Mouse (Mus musculus) heart, postnatal 0 days (tissue): ENCODE results near the gene Rab9. TPM values are rescaled to one million over a fixed set of nuclear protein-coding genes. Genes with fewer than 3 reads are reported as not detected.
"Not testable (repeated sequence)": the region's sequence is repeated elsewhere in the genome, so short reads cannot be mapped to it uniquely, and the experiment has no call there.

Source experiments
- ATAC-seq: fragments of 200-750 bp; cut with Nextera tagmentation; 2 replicates; pipeline ENCODE4 v1.8.0; 2017; ENCODE audit warnings: low read depth, moderate number of reproducible peaks, moderate library complexity; ENCODE audit not compliant: insufficient read depth
- DNase-seq: peaks from one replicate; pipeline ENCODE4 v3.0.0-alpha.2; 2016; ENCODE audit warnings: low spot score
- H3K27ac ChIP-seq: fragments of 300-500 bp; sonication (generic); 2 replicates; pipeline ENCODE4 v1.5.1; 2014; ENCODE audit warnings: low read depth, mild to moderate bottlenecking
- H3K27me3 ChIP-seq: fragments of 300-500 bp; sonication (generic); 2 replicates; pipeline ENCODE4 v1.6.1; 2014; ENCODE audit warnings: low read length, mixed read lengths; ENCODE audit not compliant: control insufficient read depth, insufficient read depth
- H3K36me3 ChIP-seq: fragments of 300-500 bp; sonication (generic); replicated peaks from 2 replicates; pipeline ENCODE4 v1.6.1; 2014; ENCODE audit warnings: low read length, mixed read lengths; ENCODE audit not compliant: control insufficient read depth, insufficient read depth
- H3K4me1 ChIP-seq: fragments of 300-500 bp; sonication (generic); 2 replicates; pipeline ENCODE4 v1.6.1; 2014; ENCODE audit warnings: antibody characterized with exemption; ENCODE audit not compliant: control insufficient read depth, insufficient read depth
- H3K4me2 ChIP-seq: fragments of 300-500 bp; sonication (generic); 2 replicates; pipeline ENCODE4 v1.6.1; 2014; ENCODE audit warnings: low read depth, mild to moderate bottlenecking, low read length, moderate library complexity
- H3K4me3 ChIP-seq: fragments of 300-500 bp; sonication (generic); 2 replicates; pipeline ENCODE4 v1.5.1; 2014; ENCODE audit warnings: low read depth, low read length
- H3K9ac ChIP-seq: fragments of 300-500 bp; sonication (generic); replicated peaks from 2 replicates; pipeline ENCODE4 v1.6.1; 2014; ENCODE audit warnings: low read depth, low read length, mixed read lengths
- H3K9me3 ChIP-seq: fragments of 300-500 bp; sonication (generic); replicated peaks from 2 replicates; pipeline ENCODE4 v1.6.1; 2016; ENCODE audit warnings: low read length; ENCODE audit not compliant: control insufficient read depth
- CTCF ChIP-seq: IDR thresholded peaks from 2 replicates; pipeline ENCODE4 v1.5.1; 2016; ENCODE audit warnings: antibody characterized with exemption, control low read depth, low read depth
- EP300 ChIP-seq: IDR thresholded peaks from 2 replicates; pipeline ENCODE4 v1.6.1; 2016; ENCODE audit warnings: antibody characterized with exemption, low read depth
- WGBS: fragments of 180-500 bp; shearing (Covaris S2); extraction: QIAGEN DNeasy Blood & Tissue Kit; methylation state at CpG from one replicate; pipeline ENCODE4 v1.1.7; 2014; 5-methylcytosine and 5-hydroxymethylcytosine counted together
- polyA plus RNA-seq: library from polyadenylated mRNA; unstranded; fragments of >200 nt; fragmentation: Nextera tagmentation; extraction: Ambion mirVana; gene quantifications from 2 replicates; pipeline ENCODE4 v1.2.1, GENCODE M21; 2015
- total RNA-seq: library from RNA; depleted of rRNA; stranded (reverse); fragments of >200 nt; gene quantifications from 2 replicates; pipeline ENCODE4 v1.2.3, GENCODE M21; 2014; ENCODE audit warnings: low replicate concordance

Rab9 gene
- total and polyA plus RNA-seq, 2 experiments from 2014 or later = 17.2 to 37.3 TPM

- no peak overlapping the region for H3K9ac ChIP-seq
- no peak for ATAC-seq
Measured at GRCm38 (mm10) chrX:166516631-166517030, 37.0 kb upstream of the Rab9 start.

GRCm38 (mm10) chrX:166515923-166516322, 36.3 kb upstream of the Rab9 start:
- no peaks in the 10 kb centered on the region for H3K9me3 ChIP-seq
- H3K36me3 ChIP-seq = no peaks in the 10 kb centered on the region
- no peak for ATAC-seq
- no peak for DNase-seq
- no peak overlapping the region for H3K9ac ChIP-seq
- H3K4me1 ChIP-seq = no peaks in the 10 kb centered on the region
- 80% methylated on average over 3 of the region's 3 CpGs for WGBS
- no peak overlapping the region for H3K4me3 ChIP-seq
- no peak overlapping the region for H3K27ac ChIP-seq
- TF ChIP-seq EP300 (no peak), CTCF (no peak)
- H3K4me2 ChIP-seq = no peak overlapping the region
- H3K27me3 ChIP-seq = no peaks in the 10 kb centered on the region

More at GRCm38 (mm10) chrX:166516631-166517030, 37.0 kb upstream of the Rab9 start:
- Histone ChIP-seq H3K9me3 (no peaks in the 10 kb centered on the region), H3K36me3 (no peaks in the 10 kb centered on the region), H3K27me3 (no peaks in the 10 kb centered on the region), H3K4me3 (no peak overlapping the region), H3K4me1 (no peaks in the 10 kb centered on the region), H3K4me2 (no peak overlapping the region), H3K27ac (no peak overlapping the region)
- DNase-seq = no peak
- TF ChIP-seq EP300 (no peak), CTCF (no peak)
- WGBS = 79% methylated on average over 1 of the region's 1 CpGs

GRCm38 (mm10) chrX:166514035-166514434, 34.4 kb upstream of the Rab9 start:
- 22% methylated on average over 12 of the region's 12 CpGs for WGBS
- not testable (repeated sequence) for H3K4me3 ChIP-seq, H3K4me1 ChIP-seq, DNase-seq, H3K9ac ChIP-seq, H3K9me3 ChIP-seq, H3K27me3 ChIP-seq, H3K27ac ChIP-seq, H3K36me3 ChIP-seq, ATAC-seq
- H3K4me2 ChIP-seq = peak overlapping the region; percentile 34; the same call in 1 of the 2 replicates

GRCm38 (mm10) chrX:166512071-166512470, 32.4 kb upstream of the Rab9 start:
- H3K9ac ChIP-seq = no peak overlapping the region
- WGBS = 87% methylated on average over 4 of the region's 4 CpGs
- no peak for DNase-seq
- no peaks in the 10 kb centered on the region for H3K27me3 ChIP-seq
- H3K9me3 ChIP-seq = no peaks in the 10 kb centered on the region
- no peak overlapping the region for H3K4me2 ChIP-seq
- H3K27ac ChIP-seq = no peak overlapping the region
- ATAC-seq = no peak
- no peaks in the 10 kb centered on the region for H3K4me1 ChIP-seq
- H3K36me3 ChIP-seq = no peaks in the 10 kb centered on the region
- no peak overlapping the region for H3K4me3 ChIP-seq
- TF ChIP-seq EP300 (no peak), CTCF (no peak)

- Histone ChIP-seq H3K27me3 (no peaks in the 10 kb centered on the region), H3K9ac (no peak overlapping the region), H3K4me2 (peak overlapping the region; percentile 50; the same call in 1 of the 2 replicates), H3K27ac (peak overlapping the region; percentile 81; the same call in 1 of the 2 replicates), H3K4me1 (no peaks in the 10 kb centered on the region), H3K36me3 (no peaks in the 10 kb centered on the region), H3K9me3 (no peaks in the 10 kb centered on the region), H3K4me3 (no peak overlapping the region)
- no peak for TF ChIP-seq EP300
- TF ChIP-seq CTCF = no peak
- no peak for DNase-seq
- no peak for ATAC-seq
Measured at GRCm38 (mm10) chrX:166511107-166511506, 31.4 kb upstream of the Rab9 start.
